Comparison of ENCODE assay signal across 27 mouse cellular contexts in the genomic region with DNA sequence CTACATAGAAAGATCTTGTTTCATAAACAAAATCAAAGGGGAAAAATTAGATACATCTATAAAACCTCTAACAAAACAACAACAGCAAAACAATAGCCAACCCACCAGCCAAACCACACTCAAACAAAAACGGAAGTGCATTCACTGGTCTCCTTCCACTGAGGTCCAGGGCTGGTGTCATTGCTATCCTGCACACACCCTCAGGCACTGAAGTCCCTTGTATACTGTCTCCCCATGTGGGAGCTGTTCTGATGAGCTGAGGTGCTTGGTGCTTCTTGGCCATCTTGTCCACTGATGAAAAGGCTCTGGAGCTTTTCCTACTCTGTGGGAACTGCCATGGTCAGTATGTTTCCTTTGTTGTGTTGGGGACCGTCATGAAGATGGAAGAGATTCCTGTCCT. TPM values are rescaled to one million over a fixed set of nuclear protein-coding genes. Genes with fewer than 3 reads are reported as not detected.
"Had no signal": no experiment of that assay in that cellular context is flagged by ENCODE, and none has a peak within 500 bp of the region (broad histone marks: within the 10 kb centered on the region; RNA-seq: fewer than 3 reads in every experiment).

No protein-coding gene starts in this region.

- H3K36me3 ChIP-seq: limb, embryonic 10.5 days; limb, embryonic 12.5 days; limb, embryonic 13.5 days; limb, embryonic 15.5 days; liver, embryonic 12.5 days; liver, embryonic 13.5 days; liver, embryonic 15.5 days; lung, embryonic 15.5 days; midbrain, embryonic 10.5 days; midbrain, embryonic 12.5 days; midbrain, embryonic 13.5 days; midbrain, embryonic 15.5 days; neural tube, embryonic 12.5 days had no signal

- H3K4me3 ChIP-seq: limb, embryonic 10.5 days; limb, embryonic 12.5 days; limb, embryonic 13.5 days; limb, embryonic 15.5 days; liver, embryonic 12.5 days; liver, embryonic 13.5 days; liver, embryonic 15.5 days; lung, embryonic 15.5 days; megakaryocyte, embryonic 14.5 days; midbrain, embryonic 10.5 days; midbrain, embryonic 12.5 days; midbrain, embryonic 13.5 days; midbrain, embryonic 15.5 days; neural tube, embryonic 12.5 days had no signal

- DNase-seq: left cerebral cortex, postnatal 4 days; liver; liver, embryonic 13.5 days; liver, postnatal 0 days; lung, adult 18-20 months; lung, adult 2 months; lung, embryonic 14.5 days; lung, postnatal 10 days; lung, postnatal 14 days; lung, postnatal 36 days; midbrain, embryonic 14.5 days had no signal

- H3K27me3 ChIP-seq: limb, embryonic 13.5 days; limb, embryonic 15.5 days; liver, embryonic 13.5 days; lung, embryonic 15.5 days; midbrain, embryonic 12.5 days; midbrain, embryonic 13.5 days; midbrain, embryonic 15.5 days; neural tube, embryonic 12.5 days had no signal

- H3K4me2 ChIP-seq: limb, embryonic 12.5 days; limb, embryonic 13.5 days; limb, embryonic 15.5 days; liver, embryonic 11.5 days; liver, embryonic 12.5 days; liver, embryonic 13.5 days; liver, embryonic 15.5 days; lung, embryonic 14.5 days; lung, embryonic 15.5 days; midbrain, embryonic 11.5 days; midbrain, embryonic 12.5 days; midbrain, embryonic 13.5 days; midbrain, embryonic 15.5 days; neural tube, embryonic 12.5 days had no signal

RNA-seq across cellular contexts. Expression of gene Myl4, which starts 38.0 kb away (rescaled TPM):
- polyA plus RNA-seq: macrophage had no signal
